ENCODE assay signal across 16 mouse cellular contexts in the genomic region with DNA sequence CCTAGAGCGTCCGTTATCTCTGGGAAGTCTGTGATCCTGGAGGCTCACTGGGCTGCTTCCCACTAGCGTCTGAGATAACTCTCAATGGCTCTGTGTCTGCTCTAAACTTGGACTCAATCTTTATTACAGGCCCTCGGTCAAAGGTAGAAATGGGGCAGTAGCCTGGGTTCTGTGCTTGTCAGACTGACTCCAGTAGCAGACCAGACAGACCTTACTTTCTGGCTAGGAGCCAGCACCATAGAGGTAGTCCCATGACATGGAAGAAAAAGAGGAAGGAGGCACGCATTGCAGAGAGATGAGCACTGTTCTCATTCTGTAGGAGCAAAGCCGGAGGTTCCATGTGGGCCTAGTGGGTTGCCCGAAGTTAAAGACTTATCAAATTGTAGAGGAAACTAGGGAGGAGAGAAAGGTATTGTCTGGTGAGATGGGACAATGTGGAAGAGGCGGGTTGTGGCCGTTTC. TPM values are rescaled to one million over a fixed set of nuclear protein-coding genes. Genes with fewer than 3 reads are reported as not detected.
A peak's percentile ranks its signal among the peaks of the same experiment; 100 is the strongest.
DNase-seq lines count a peak whose midpoint lies in the region; ATAC-seq and TF ChIP-seq lines count a peak whose summit lies in the region.
"Had no signal": no experiment of that assay in that cellular context is flagged by ENCODE, and none has a peak within 500 bp of the region (broad histone marks: within the 10 kb centered on the region; RNA-seq: fewer than 3 reads in every experiment).

No protein-coding gene starts in this region.

- peaks cover 25% of the 10 kb centered on the region for H3K27me3 ChIP-seq in hindbrain, embryonic 15.5 days
- peaks cover 13% of the 10 kb centered on the region for H3K27me3 ChIP-seq in hindbrain, postnatal 0 days (ENCODE audit: insufficient read depth, low read length)
- no peaks in the 10 kb centered on the region for H3K27me3 ChIP-seq in splenic B cell, adult 2 months (ENCODE audit: control insufficient read depth, insufficient read depth, low read length, poor library complexity, severe bottlenecking)

- TF ChIP-seq CTCF in hindbrain, postnatal 0 days (IDR thresholded peaks at IDR 0.05; ENCODE audit: low read depth) = no peak

- H3K4me2 ChIP-seq in hindbrain, embryonic 15.5 days = peak overlapping the region; percentile 36; the same call in 1 of the 2 replicates
- no peak overlapping the region for H3K4me2 ChIP-seq in hindbrain, postnatal 0 days (ENCODE audit: low read depth, low read length)
- H3K4me2 ChIP-seq: midbrain, embryonic 12.5 days had no signal

- 65% methylated on average over 9 of the region's 9 CpGs for WGBS in hindbrain, embryonic 15.5 days
- 58% methylated on average over 9 of the region's 9 CpGs for WGBS in hindbrain, postnatal 0 days

- no peak for ATAC-seq in hindbrain, embryonic 15.5 days (ENCODE audit: low FRiP score, low read depth)
- ATAC-seq in hindbrain, postnatal 0 days = no peak
- ATAC-seq in granulocyte monocyte progenitor cell, adult 5-6 weeks (replicated peaks; ENCODE audit: poor library complexity, severe bottlenecking) = peak; percentile 80

- no peak overlapping the region for H3K9ac ChIP-seq in hindbrain, embryonic 15.5 days
- H3K9ac ChIP-seq in hindbrain, postnatal 0 days (replicated peaks; ENCODE audit: low read length) = no peak overlapping the region
- H3K9ac ChIP-seq: hindbrain, embryonic 13.5 days; liver, embryonic 14.5 days; midbrain, embryonic 12.5 days had no signal

- no peaks in the 10 kb centered on the region for H3K36me3 ChIP-seq in hindbrain, embryonic 15.5 days
- H3K36me3 ChIP-seq in hindbrain, postnatal 0 days (ENCODE audit: insufficient read depth, low read length) = no peaks in the 10 kb centered on the region
- H3K36me3 ChIP-seq in splenic B cell, adult 2 months (ENCODE audit: control insufficient read depth, insufficient read depth, low read length, poor library complexity, severe bottlenecking) = no peaks in the 10 kb centered on the region
- H3K36me3 ChIP-seq: hindbrain, embryonic 13.5 days; midbrain, embryonic 12.5 days had no signal

- no peak for DNase-seq in hindbrain, postnatal 0 days (ENCODE audit: low spot score)
- peak; percentile 7 for DNase-seq in lung, postnatal 10 days
- DNase-seq in lung, postnatal 14 days = no peak
- DNase-seq in splenic B cell, adult 2 months (ENCODE audit: low read depth, low spot score) = peak; percentile 30
- no peak for DNase-seq in urinary bladder, postnatal 14 days (ENCODE audit: low spot score)
- no peak for DNase-seq in adrenal gland, adult 8-10 months
- DNase-seq: adrenal gland, adult 2 months; cerebellum, postnatal 36 days; right cerebral cortex, postnatal 4 days had no signal

- peaks cover 6% of the 10 kb centered on the region for H3K4me1 ChIP-seq in hindbrain, embryonic 15.5 days (replicated peaks)
- H3K4me1 ChIP-seq in hindbrain, postnatal 0 days (ENCODE audit: insufficient read depth, low read length) = 0 out of 2 replicates have a peak, but pooled peaks cover 5% of the 10 kb centered on the region

- H3K4me3 ChIP-seq in hindbrain, embryonic 15.5 days = no peak overlapping the region
- no peak overlapping the region for H3K4me3 ChIP-seq in hindbrain, postnatal 0 days (ENCODE audit: low read length)
- H3K4me3 ChIP-seq: erythroblast, embryonic 14.5 days; hindbrain, embryonic 13.5 days; midbrain, embryonic 12.5 days had no signal

- no peaks in the 10 kb centered on the region for H3K9me3 ChIP-seq in hindbrain, embryonic 15.5 days
- no peaks in the 10 kb centered on the region for H3K9me3 ChIP-seq in hindbrain, postnatal 0 days (ENCODE audit: low read length)
- H3K9me3 ChIP-seq: hindbrain, embryonic 13.5 days; midbrain, embryonic 12.5 days had no signal

- H3K27ac ChIP-seq in hindbrain, embryonic 15.5 days (replicated peaks) = no peak overlapping the region
- no peak overlapping the region for H3K27ac ChIP-seq in hindbrain, postnatal 0 days
- H3K27ac ChIP-seq: hindbrain, embryonic 13.5 days; liver, embryonic 14.5 days; midbrain, embryonic 12.5 days had no signal

RNA-seq across cellular contexts. Expression of a gene that starts 0.8 kb away (rescaled TPM):
- polyA plus RNA-seq in hindbrain, embryonic 15.5 days (2015; fragmentation: Nextera tagmentation; extraction: Ambion mirVana) = 0.22 and 0.52 TPM in 2 replicates
- 0.25 TPM in 1 of 2 replicates, not detected in the other for total RNA-seq in hindbrain, postnatal 0 days (2014; rRNA removed)
- 0.10 and 0.48 TPM in 2 replicates for polyA plus RNA-seq in hindbrain, postnatal 0 days (2015; fragmentation: Nextera tagmentation; extraction: Ambion mirVana)
- total RNA-seq in granulocyte monocyte progenitor cell, adult 5-6 weeks (2014; fragmentation: Nextera tagmentation) = not detected in 2 replicates
- total RNA-seq in granulocyte monocyte progenitor cell, adult 5-6 weeks (2017) = not detected in 2 replicates
- under 1 TPM in 2 of 4 experiments, not detected in 2; 0.09 to 0.46 TPM for total RNA-seq in adrenal gland, adult 8-10 months (2022)
- total RNA-seq: adrenal gland, adult 2 months; left cerebral cortex, postnatal 14 days had no signal
- polyA plus RNA-seq: adrenal gland, adult 2 months; erythroblast, embryonic 14.5 days had no signal

RNA-seq across cellular contexts. Expression of a gene that starts 10.1 kb away (rescaled TPM):
- polyA plus RNA-seq in hindbrain, embryonic 15.5 days (2015; fragmentation: Nextera tagmentation; extraction: Ambion mirVana) = 0.79 and 1.7 TPM in 2 replicates
- 1.1 and 1.5 TPM in 2 replicates for total RNA-seq in hindbrain, postnatal 0 days (2014; rRNA removed)
- 0.71 and 1.5 TPM in 2 replicates for polyA plus RNA-seq in hindbrain, postnatal 0 days (2015; fragmentation: Nextera tagmentation; extraction: Ambion mirVana)
- not detected in 2 replicates for total RNA-seq in granulocyte monocyte progenitor cell, adult 5-6 weeks (2014; fragmentation: Nextera tagmentation)
- total RNA-seq in granulocyte monocyte progenitor cell, adult 5-6 weeks (2017) = not detected in 2 replicates
- total RNA-seq in adrenal gland, adult 8-10 months (2022) = not detected
- total RNA-seq: adrenal gland, adult 2 months had no signal
- polyA plus RNA-seq: adrenal gland, adult 2 months; erythroblast, embryonic 14.5 days had no signal

RNA-seq across cellular contexts. Expression of a gene that starts 31.6 kb away (rescaled TPM):
- polyA plus RNA-seq in hindbrain, embryonic 15.5 days (2015; fragmentation: Nextera tagmentation; extraction: Ambion mirVana) = 0.27 and 0.28 TPM in 2 replicates
- total RNA-seq in hindbrain, postnatal 0 days (2014; rRNA removed) = not detected in 2 replicates
- 0.23 and 0.33 TPM in 2 replicates for polyA plus RNA-seq in hindbrain, postnatal 0 days (2015; fragmentation: Nextera tagmentation; extraction: Ambion mirVana)
- total RNA-seq in granulocyte monocyte progenitor cell, adult 5-6 weeks (2014; fragmentation: Nextera tagmentation) = 0.75 TPM in 1 of 2 replicates, not detected in the other
- total RNA-seq in granulocyte monocyte progenitor cell, adult 5-6 weeks (2017) = 0.52 and 4.1 TPM in 2 replicates
- total RNA-seq in adrenal gland, adult 8-10 months (2022) = 1 to 10 TPM in 2 of 4 experiments, under 1 TPM in 2; 0.17 to 1.2 (median 0.63) TPM
- total RNA-seq: adrenal gland, adult 2 months; left cerebral cortex, postnatal 14 days had no signal
- polyA plus RNA-seq: adrenal gland, adult 2 months; erythroblast, embryonic 14.5 days had no signal

Comparison
In these comparisons a context has a peak if more than half of its experiments do, and no peak if none do; other contexts are left out.
1. DNase-seq: peak in lung, postnatal 10 days (single experiment) and splenic B cell, adult 2 months (single experiment); none in hindbrain, postnatal 0 days (single experiment), lung, postnatal 14 days (single experiment), urinary bladder, postnatal 14 days (single experiment) and adrenal gland, adult 8-10 months (single experiment).